Mouse (Mus musculus): ENCODE measurements around the gene Yy1. TPM values are rescaled to one million over a fixed set of nuclear protein-coding genes. Genes with fewer than 3 reads are reported as not detected.

Gene Yy1
- polyA plus RNA-seq, 1 experiment from 2014 or later, result 13.7 TPM

DNA sequence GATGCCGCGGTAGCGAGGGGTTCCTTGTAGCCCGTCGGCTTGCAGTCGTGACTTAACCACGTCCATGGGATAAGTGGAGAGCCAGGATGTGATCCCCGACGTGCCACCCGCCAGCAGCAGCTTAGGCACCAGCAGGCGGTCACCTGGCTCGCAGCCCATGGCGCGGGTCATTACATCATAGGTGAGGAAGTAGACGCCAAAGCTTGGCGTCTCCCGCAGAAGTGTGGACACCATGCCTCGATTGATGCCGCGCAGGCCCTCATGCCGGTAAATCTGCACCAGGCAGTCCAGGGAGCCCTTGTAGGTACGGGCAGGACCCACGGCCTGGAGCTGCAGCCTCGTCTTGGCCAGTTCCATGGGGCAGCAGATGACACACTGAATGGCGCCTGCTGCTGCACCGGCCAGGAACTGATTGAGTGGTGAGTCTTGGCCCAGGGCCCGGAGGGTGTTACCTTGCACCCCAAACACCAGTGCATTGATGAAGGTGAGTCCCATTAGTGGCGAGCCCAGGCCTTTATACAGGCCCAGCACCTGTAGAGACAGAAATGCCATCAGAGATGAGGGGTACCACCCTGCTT is 34.3 kb downstream of the Yy1 start:
- H3K27me3 ChIP-seq (ENCODE audit: control insufficient read depth, insufficient read depth, low read length), result no peaks in the 10 kb centered on the region
- 93% methylated on average over 28 of the region's 28 CpGs for WGBS
- no peak overlapping the region for H3K27ac ChIP-seq (replicated peaks in 1 of 2; ENCODE audit: control insufficient read depth in 1 of 2, insufficient read depth in 1 of 2, low read depth in 2 of 2, low read length in 2 of 2)
- H3K36me3 ChIP-seq (ENCODE audit: control insufficient read depth, insufficient read depth, low read length), result peaks cover 8% of the 10 kb centered on the region; the same call in 1 of the 2 replicates
- H3K4me2 ChIP-seq (ENCODE audit: low read length), result no peak overlapping the region
- no peak for ATAC-seq (ENCODE audit: insufficient number of reproducible peaks, insufficient read depth, low FRiP score, low read depth)
- H3K4me1 ChIP-seq (ENCODE audit: control insufficient read depth in 2 of 2, insufficient read depth in 2 of 2, low read length in 2 of 2), result no peaks in the 10 kb centered on the region; a peak in 1 of 4 replicates
- no peak overlapping the region for H3K4me3 ChIP-seq (ENCODE audit: control insufficient read depth in 1 of 2, insufficient read depth in 1 of 2, low read depth in 1 of 2, low read length in 2 of 2)
- no peaks in the 10 kb centered on the region for H3K9me3 ChIP-seq (ENCODE audit: control insufficient read depth, low read length)
- H3K9ac ChIP-seq (ENCODE audit: low read length), result no peak overlapping the region

DNA sequence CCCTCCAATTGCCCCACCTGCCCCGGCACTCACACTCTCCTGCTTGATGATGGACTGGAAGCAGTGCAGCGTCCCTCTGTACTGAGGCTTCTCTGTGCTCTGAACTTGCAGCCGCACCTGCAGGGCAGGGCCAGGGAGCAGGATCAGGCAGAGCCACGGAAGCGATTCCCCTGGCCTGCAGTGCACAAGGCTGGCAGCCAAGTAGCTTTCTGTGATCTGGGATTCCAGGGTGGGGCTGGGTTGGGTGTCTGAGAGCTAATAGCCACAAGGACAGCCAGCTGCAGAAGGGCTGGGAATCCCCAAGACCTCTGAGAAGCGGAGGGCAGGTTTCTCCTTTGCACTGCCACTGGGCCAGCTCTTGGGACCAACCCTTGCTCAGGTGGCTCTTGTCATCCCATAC is 34.9 kb downstream of the Yy1 start:
- Histone ChIP-seq H3K36me3 (ENCODE audit: control insufficient read depth, insufficient read depth, low read length) (peaks cover 8% of the 10 kb centered on the region; the same call in 1 of the 2 replicates), H3K9me3 (ENCODE audit: control insufficient read depth, low read length) (no peaks in the 10 kb centered on the region), H3K27ac (replicated peaks in 1 of 2; ENCODE audit: control insufficient read depth in 1 of 2, insufficient read depth in 1 of 2, low read depth in 2 of 2, low read length in 2 of 2) (no peak overlapping the region), H3K4me1 (ENCODE audit: control insufficient read depth in 2 of 2, insufficient read depth in 2 of 2, low read length in 2 of 2) (no peaks in the 10 kb centered on the region; a peak in 1 of 4 replicates), H3K4me2 (ENCODE audit: low read length) (no peak overlapping the region), H3K27me3 (ENCODE audit: control insufficient read depth, insufficient read depth, low read length) (no peaks in the 10 kb centered on the region), H3K4me3 (ENCODE audit: control insufficient read depth in 1 of 2, insufficient read depth in 1 of 2, low read depth in 1 of 2, low read length in 2 of 2) (no peak overlapping the region), H3K9ac (ENCODE audit: low read length) (no peak overlapping the region)
- no peak for ATAC-seq (ENCODE audit: insufficient number of reproducible peaks, insufficient read depth, low FRiP score, low read depth)
- WGBS, result 91% methylated on average over 6 of the region's 6 CpGs

DNA sequence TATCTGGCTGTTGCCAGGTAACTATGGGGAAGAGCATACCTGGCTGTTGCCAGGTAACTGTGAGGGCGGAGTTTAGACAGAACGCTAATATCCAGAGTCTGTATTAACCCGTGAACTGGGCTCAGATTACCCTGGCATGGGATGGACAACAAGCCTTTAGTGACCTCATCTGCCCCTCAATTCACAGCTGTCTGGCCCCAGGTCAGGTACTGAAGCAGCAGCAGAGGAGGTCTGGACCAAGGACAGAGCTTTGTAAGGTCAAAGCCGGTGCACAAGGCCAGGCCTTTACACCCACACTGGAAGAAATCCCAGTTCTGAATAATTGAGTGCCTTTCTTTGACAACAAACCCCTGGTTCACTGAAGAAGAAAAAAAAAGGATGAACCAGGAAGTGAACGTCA is 36.9 kb downstream of the Yy1 start:
- Histone ChIP-seq H3K4me3 (ENCODE audit: control insufficient read depth in 1 of 2, insufficient read depth in 1 of 2, low read depth in 1 of 2, low read length in 2 of 2) (no peak overlapping the region), H3K27me3 (ENCODE audit: control insufficient read depth, insufficient read depth, low read length) (no peaks in the 10 kb centered on the region), H3K36me3 (ENCODE audit: control insufficient read depth, insufficient read depth, low read length) (peaks cover 8% of the 10 kb centered on the region; the same call in 1 of the 2 replicates), H3K4me1 (ENCODE audit: control insufficient read depth in 2 of 2, insufficient read depth in 2 of 2, low read length in 2 of 2) (peaks cover 0 to 1% of the 10 kb centered on the region in 2 experiments; a peak in 1 of 4 replicates), H3K27ac (replicated peaks in 1 of 2; ENCODE audit: control insufficient read depth in 1 of 2, insufficient read depth in 1 of 2, low read depth in 2 of 2, low read length in 2 of 2) (no peak overlapping the region), H3K4me2 (ENCODE audit: low read length) (no peak overlapping the region), H3K9me3 (ENCODE audit: control insufficient read depth, low read length) (no peaks in the 10 kb centered on the region), H3K9ac (ENCODE audit: low read length) (no peak overlapping the region)
- 80% methylated on average over 5 of the region's 5 CpGs for WGBS
- ATAC-seq (ENCODE audit: insufficient number of reproducible peaks, insufficient read depth, low FRiP score, low read depth), result no peak

DNA sequence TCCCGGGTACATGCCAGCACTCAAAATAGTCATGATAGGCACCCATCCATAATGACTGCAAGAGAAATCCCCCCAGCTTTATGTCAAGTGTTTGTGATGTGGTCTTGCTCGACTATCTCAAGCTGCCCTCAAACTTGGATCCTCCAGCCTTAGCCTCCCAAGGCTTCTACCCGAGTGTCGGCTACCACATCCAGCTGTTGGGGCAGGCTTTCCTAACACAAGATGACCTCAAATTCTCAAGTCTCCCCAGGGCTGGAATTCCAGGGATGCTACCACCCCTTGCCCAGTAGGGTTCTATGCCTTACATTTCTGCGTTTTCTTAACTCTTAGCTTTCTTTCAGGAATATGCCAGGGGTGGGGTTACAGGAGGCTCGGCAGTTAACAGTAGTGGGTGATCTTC is 37.6 kb downstream of the Yy1 start:
- H3K27me3 ChIP-seq (ENCODE audit: control insufficient read depth, insufficient read depth, low read length), result no peaks in the 10 kb centered on the region
- H3K9me3 ChIP-seq (ENCODE audit: control insufficient read depth, low read length), result no peaks in the 10 kb centered on the region
- H3K27ac ChIP-seq (replicated peaks in 1 of 2; ENCODE audit: control insufficient read depth in 1 of 2, insufficient read depth in 1 of 2, low read depth in 2 of 2, low read length in 2 of 2), result no peak overlapping the region
- H3K9ac ChIP-seq (ENCODE audit: low read length), result no peak overlapping the region
- peaks cover 5 to 6% of the 10 kb centered on the region in 2 experiments; a peak in 2 of 4 replicates for H3K4me1 ChIP-seq (ENCODE audit: control insufficient read depth in 2 of 2, insufficient read depth in 2 of 2, low read length in 2 of 2)
- WGBS, result 79% methylated on average over 6 of the region's 6 CpGs
- no peak overlapping the region for H3K4me3 ChIP-seq (ENCODE audit: control insufficient read depth in 1 of 2, insufficient read depth in 1 of 2, low read depth in 1 of 2, low read length in 2 of 2)
- no peak overlapping the region for H3K4me2 ChIP-seq (ENCODE audit: low read length)
- ATAC-seq (ENCODE audit: insufficient number of reproducible peaks, insufficient read depth, low FRiP score, low read depth), result no peak
- peaks cover 8% of the 10 kb centered on the region; the same call in 1 of the 2 replicates for H3K36me3 ChIP-seq (ENCODE audit: control insufficient read depth, insufficient read depth, low read length)

DNA sequence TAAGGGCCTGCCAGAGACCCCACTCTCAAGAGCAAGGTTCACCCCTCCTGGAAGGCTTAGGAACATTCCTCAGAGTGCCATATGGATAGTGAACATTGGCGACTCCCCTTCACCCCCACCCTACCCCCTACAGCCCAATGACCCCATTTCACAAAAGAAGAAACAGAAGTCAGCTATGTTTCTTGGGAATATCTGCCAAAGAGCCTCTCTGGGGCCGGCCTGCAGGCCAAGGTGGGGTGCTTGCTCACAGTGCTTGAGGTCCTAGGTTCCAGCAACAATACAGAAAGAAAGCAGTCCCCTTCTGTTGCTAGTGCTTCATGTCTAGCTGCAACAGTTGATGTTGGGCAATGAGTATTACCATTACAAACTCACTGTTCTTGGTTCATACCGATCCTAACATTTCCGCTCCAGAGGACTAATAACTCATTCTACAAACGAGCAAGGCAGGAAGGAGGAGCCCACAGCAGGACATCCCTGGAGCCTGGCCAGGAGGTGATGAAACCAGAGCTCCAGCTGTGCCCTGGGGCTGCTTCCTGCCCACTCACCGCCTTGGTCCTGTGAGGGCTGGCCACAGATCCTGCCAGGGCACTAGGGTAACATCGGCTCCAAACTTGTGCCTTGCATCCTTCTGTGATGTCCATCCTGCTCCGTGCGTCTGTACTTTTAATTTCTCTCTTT is 39.3 kb downstream of the Yy1 start:
- Histone ChIP-seq H3K27ac (replicated peaks in 1 of 2; ENCODE audit: control insufficient read depth in 1 of 2, insufficient read depth in 1 of 2, low read depth in 2 of 2, low read length in 2 of 2) (no peak overlapping the region), H3K27me3 (ENCODE audit: control insufficient read depth, insufficient read depth, low read length) (no peaks in the 10 kb centered on the region), H3K9ac (ENCODE audit: low read length) (no peak overlapping the region), H3K36me3 (ENCODE audit: control insufficient read depth, insufficient read depth, low read length) (0 out of 2 replicates have a peak, but pooled peaks cover 2% of the 10 kb centered on the region), H3K4me1 (ENCODE audit: control insufficient read depth in 2 of 2, insufficient read depth in 2 of 2, low read length in 2 of 2) (peaks cover 11 to 12% of the 10 kb centered on the region in 2 experiments), H3K4me3 (ENCODE audit: control insufficient read depth in 1 of 2, insufficient read depth in 1 of 2, low read depth in 1 of 2, low read length in 2 of 2) (no peak overlapping the region), H3K9me3 (ENCODE audit: control insufficient read depth, low read length) (no peaks in the 10 kb centered on the region), H3K4me2 (ENCODE audit: low read length) (no peak overlapping the region)
- ATAC-seq (ENCODE audit: insufficient number of reproducible peaks, insufficient read depth, low FRiP score, low read depth), result no peak
- WGBS, result 68% methylated on average over 9 of the region's 9 CpGs

DNA sequence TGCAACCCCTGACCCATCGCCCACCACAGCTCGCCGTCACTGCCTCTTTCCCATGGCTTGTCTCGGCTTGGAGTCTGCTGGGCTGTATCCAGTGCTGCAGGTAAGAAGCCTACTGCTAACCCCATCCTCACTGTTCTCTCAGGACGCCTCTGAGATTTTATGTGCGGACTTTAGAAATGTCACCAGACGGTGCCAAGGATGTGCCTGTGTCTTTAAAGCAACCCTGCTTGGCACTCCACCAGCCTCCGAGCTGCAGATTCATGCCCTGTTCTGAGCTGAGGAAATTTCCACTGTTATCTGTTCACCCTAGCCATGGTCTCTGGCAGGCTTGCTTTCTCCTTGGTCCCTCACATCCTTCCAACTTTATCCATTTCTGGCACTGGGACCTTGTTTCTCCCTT is 40.1 kb downstream of the Yy1 start:
- H3K4me2 ChIP-seq (ENCODE audit: low read length), result no peak overlapping the region
- no peak overlapping the region for H3K9ac ChIP-seq (ENCODE audit: low read length)
- no peaks in the 10 kb centered on the region for H3K9me3 ChIP-seq (ENCODE audit: control insufficient read depth, low read length)
- no peak overlapping the region for H3K27ac ChIP-seq (replicated peaks in 1 of 2; ENCODE audit: control insufficient read depth in 1 of 2, insufficient read depth in 1 of 2, low read depth in 2 of 2, low read length in 2 of 2)
- no peaks in the 10 kb centered on the region for H3K36me3 ChIP-seq (ENCODE audit: control insufficient read depth, insufficient read depth, low read length)
- no peaks in the 10 kb centered on the region for H3K27me3 ChIP-seq (ENCODE audit: control insufficient read depth, insufficient read depth, low read length)
- ATAC-seq (ENCODE audit: insufficient number of reproducible peaks, insufficient read depth, low FRiP score, low read depth), result no peak
- H3K4me1 ChIP-seq (ENCODE audit: control insufficient read depth in 2 of 2, insufficient read depth in 2 of 2, low read length in 2 of 2), result peaks cover 19% of the 10 kb centered on the region in 2 experiments
- WGBS, result 88% methylated on average over 8 of the region's 8 CpGs
- H3K4me3 ChIP-seq (ENCODE audit: control insufficient read depth in 1 of 2, insufficient read depth in 1 of 2, low read depth in 1 of 2, low read length in 2 of 2), result no peak overlapping the region

DNA sequence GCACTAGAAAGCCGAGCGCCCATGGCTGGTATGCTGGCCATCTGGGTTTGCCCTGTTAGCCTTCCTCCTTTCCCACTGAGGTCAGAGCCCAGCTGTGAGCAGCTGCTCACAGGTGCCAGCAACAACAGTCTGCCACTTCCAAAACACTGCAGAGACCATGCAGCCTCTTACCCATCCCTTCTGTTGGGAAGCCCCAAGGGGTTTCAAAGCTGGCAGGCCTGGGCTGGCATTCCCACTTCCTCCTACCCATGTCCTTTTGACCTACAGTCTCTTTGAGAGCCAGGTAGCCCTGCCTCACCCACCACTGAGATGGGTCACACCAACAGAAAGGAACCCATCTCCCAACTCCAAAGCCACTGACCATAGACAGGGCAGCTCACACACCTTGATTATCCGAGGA is 40.6 kb downstream of the Yy1 start:
- WGBS, result 81% methylated on average over 3 of the region's 3 CpGs
- Histone ChIP-seq H3K9ac (ENCODE audit: low read length) (no peak overlapping the region), H3K4me2 (ENCODE audit: low read length) (no peak overlapping the region), H3K36me3 (ENCODE audit: control insufficient read depth, insufficient read depth, low read length) (no peaks in the 10 kb centered on the region), H3K9me3 (ENCODE audit: control insufficient read depth, low read length) (no peaks in the 10 kb centered on the region), H3K27ac (replicated peaks in 1 of 2; ENCODE audit: control insufficient read depth in 1 of 2, insufficient read depth in 1 of 2, low read depth in 2 of 2, low read length in 2 of 2) (no peak overlapping the region), H3K4me1 (ENCODE audit: control insufficient read depth in 2 of 2, insufficient read depth in 2 of 2, low read length in 2 of 2) (peaks cover 22 to 25% of the 10 kb centered on the region in 2 experiments), H3K4me3 (ENCODE audit: control insufficient read depth in 1 of 2, insufficient read depth in 1 of 2, low read depth in 1 of 2, low read length in 2 of 2) (no peak overlapping the region), H3K27me3 (ENCODE audit: control insufficient read depth, insufficient read depth, low read length) (no peaks in the 10 kb centered on the region)
- ATAC-seq (ENCODE audit: insufficient number of reproducible peaks, insufficient read depth, low FRiP score, low read depth), result no peak
